Mouse (Mus musculus) adrenal gland, adult (tissue): ENCODE data around the gene Tmem98.

Experiments
- DNase-seq, 2 experiments: peaks; one replicate each; pipeline ENCODE4 v3.0.0; 2022 to 2023; ENCODE audit warnings: low spot score in 1 of 2; ENCODE audit not compliant: inconsistent age in 2 of 2

Gene Tmem98

GRCm38 (mm10) chr11:80848131-80848530, 38.2 kb downstream of the Tmem98 start:
- no peak for DNase-seq

GRCm38 (mm10) chr11:80851859-80852258, 41.9 kb downstream of the Tmem98 start:
- DNase-seq, result peak in 1 of 2 experiments; percentile 60

GRCm38 (mm10) chr11:80853014-80853413, 43.0 kb downstream of the Tmem98 start:
- DNase-seq, result peak in 1 of 2 experiments; percentile 34

- DNase-seq, result no peak
Measured at GRCm38 (mm10) chr11:80854430-80854829, 44.5 kb downstream of the Tmem98 start.

- DNase-seq, result no peak
Measured at GRCm38 (mm10) chr11:80854908-80855307, 44.9 kb downstream of the Tmem98 start.

GRCm38 (mm10) chr11:80856827-80857226, 46.9 kb downstream of the Tmem98 start:
- no peak for DNase-seq

- DNase-seq, result no peak
Measured at GRCm38 (mm10) chr11:80858065-80858464, 48.1 kb downstream of the Tmem98 start, which contains the start of gene Spaca3. Spaca3 (plus strand) TSS chr11:80858365.

- peak in 1 of 2 experiments; percentile 80 for DNase-seq
Measured at GRCm38 (mm10) chr11:80862941-80863340, 53.0 kb downstream of the Tmem98 start.

GRCm38 (mm10) chr11:80868039-80868438, 58.1 kb downstream of the Tmem98 start:
- DNase-seq, result no peak
